Mouse (Mus musculus): ENCODE measurements around the gene Pgap2.

DNA sequence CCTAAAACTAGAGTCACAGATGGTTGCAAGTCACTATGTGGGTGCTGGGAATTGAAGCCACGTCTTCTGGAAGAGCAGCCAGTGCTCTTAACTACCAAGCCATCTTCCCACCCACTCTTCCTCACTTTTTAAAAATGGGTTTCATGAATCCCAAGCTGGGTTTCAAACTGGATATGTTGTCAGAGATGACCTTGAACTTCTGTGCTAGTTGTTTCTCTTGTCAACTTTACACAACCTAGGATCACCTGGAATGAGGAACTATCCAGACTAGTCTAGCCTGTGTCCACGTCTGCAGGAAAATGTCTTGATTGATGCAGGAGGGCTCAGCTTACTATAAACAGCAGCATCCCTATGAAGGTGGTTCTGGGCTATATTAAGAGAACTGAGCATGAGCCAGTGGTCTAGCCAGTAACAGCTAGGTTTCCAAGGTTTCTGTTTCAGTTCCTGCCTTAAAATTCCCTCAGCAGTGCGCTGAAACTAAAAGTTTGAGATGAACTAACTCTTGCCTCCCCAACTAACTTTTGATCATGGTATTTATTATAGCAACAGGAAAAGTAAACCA is 5.6 kb upstream of the Pgap2 start:
- no peak for TF ChIP-seq MAX (IDR thresholded peaks at IDR 0.05; ENCODE audit: low read length)
- no peak for TF ChIP-seq MAZ (IDR thresholded peaks at IDR 0.05; ENCODE audit: low read depth, low read length)
- no peak for TF ChIP-seq TBP (conservative IDR thresholded peaks at IDR 0.05; ENCODE audit: low read depth, low read length)
- TF ChIP-seq CTCF (conservative IDR thresholded peaks at IDR 0.05 in 1 of 2, IDR thresholded peaks at IDR 0.05 in 1 of 2; ENCODE audit: low read depth in 2 of 2, low read length in 2 of 2) = no peak
- no peak for TF ChIP-seq USF2 (conservative IDR thresholded peaks at IDR 0.05; ENCODE audit: low read depth, low read length)
- TF ChIP-seq ZNF384 (IDR thresholded peaks at IDR 0.05; ENCODE audit: low read depth, low read length) = no peak
- no peak for TF ChIP-seq ZMIZ1 (IDR thresholded peaks at IDR 0.05; ENCODE audit: low read depth, low read length)
- no peak for TF ChIP-seq EP300 (IDR thresholded peaks at IDR 0.05; ENCODE audit: low read length)
- TF ChIP-seq POLR2AphosphoS2 (IDR thresholded peaks at IDR 0.05; ENCODE audit: low read depth, low read length) = no peak
- TF ChIP-seq ELF1 (IDR thresholded peaks at IDR 0.05; ENCODE audit: low read depth, low read length) = no peak
- TF ChIP-seq POLR2A (IDR thresholded peaks at IDR 0.05; ENCODE audit: low read depth, low read length) = no peak
- no peak for TF ChIP-seq USF1 (IDR thresholded peaks at IDR 0.05; ENCODE audit: low read depth, low read length)
